Mouse (Mus musculus) testis, adult 2 months (tissue): ENCODE measurements around the gene Gpr142. TPM values are rescaled to one million over a fixed set of nuclear protein-coding genes. Genes with fewer than 3 reads are reported as not detected.

ENCODE experiments used
- H3K27ac ChIP-seq: fragments of 200-500 bp; 2 replicates; pipeline ENCODE4 v1.5.1; 2012; ENCODE audit warnings: low read depth, low read length; ENCODE audit not compliant: control insufficient read depth, insufficient read depth
- H3K27me3 ChIP-seq: fragments of 200-500 bp; 2 replicates; pipeline ENCODE4 v1.6.1; 2012; ENCODE audit warnings: mild to moderate bottlenecking, low read length, moderate library complexity; ENCODE audit not compliant: control insufficient read depth, insufficient read depth
- H3K36me3 ChIP-seq: fragments of 200-500 bp; 2 replicates; pipeline ENCODE4 v1.6.1; 2012; ENCODE audit warnings: mild to moderate bottlenecking, low read length; ENCODE audit not compliant: control insufficient read depth, insufficient read depth
- H3K4me1 ChIP-seq: fragments of 200-500 bp; 2 replicates; pipeline ENCODE4 v1.6.1; 2012; ENCODE audit warnings: low read length; ENCODE audit not compliant: control insufficient read depth, insufficient read depth
- H3K4me3 ChIP-seq: fragments of 200-500 bp; 2 replicates; pipeline ENCODE4 v1.5.1; 2012; ENCODE audit warnings: low read depth, mild to moderate bottlenecking, low read length, moderate library complexity, mixed read lengths; ENCODE audit not compliant: control insufficient read depth
- CTCF ChIP-seq: fragments of 200-500 bp; IDR thresholded peaks from 2 replicates; pipeline ENCODE4 v1.5.1; 2012; ENCODE audit warnings: low read depth, mild to moderate bottlenecking, inconsistent platforms, low read length, moderate library complexity; ENCODE audit not compliant: control insufficient read depth, insufficient read depth, insufficient replicate concordance
- POLR2A ChIP-seq: fragments of 200-500 bp; IDR thresholded peaks from 2 replicates; pipeline ENCODE4 v1.6.1; 2012; ENCODE audit warnings: low read depth, mild to moderate bottlenecking, inconsistent platforms, low read length, moderate library complexity; ENCODE audit not compliant: control insufficient read depth
- polyA plus RNA-seq: library from polyadenylated mRNA; depleted of rRNA; stranded (reverse); fragments of >200 nt; gene quantifications from 2 replicates; pipeline ENCODE4 v1.2.3, GENCODE M21; 2012

Gpr142 gene
- polyA plus RNA-seq, 1 experiment, result not detected

- H3K27ac ChIP-seq, result no peak overlapping the region
- no peak overlapping the region for H3K4me3 ChIP-seq
- H3K27me3 ChIP-seq, result no peaks in the 10 kb centered on the region; the same call in 1 of the 2 replicates
- TF ChIP-seq CTCF, result no peak
- TF ChIP-seq POLR2A, result no peak
- peaks cover 21% of the 10 kb centered on the region for H3K4me1 ChIP-seq
- H3K36me3 ChIP-seq, result no peaks in the 10 kb centered on the region
Observed at GRCm38 (mm10) chr11:114793868-114794545, 4.7 kb upstream of the Gpr142 start.

- H3K4me3 ChIP-seq, result no peak overlapping the region
- TF ChIP-seq POLR2A (no peak), CTCF (no peak)
- no peaks in the 10 kb centered on the region; the same call in 1 of the 2 replicates for H3K27me3 ChIP-seq
- H3K27ac ChIP-seq, result no peak overlapping the region
- H3K36me3 ChIP-seq, result no peaks in the 10 kb centered on the region
- H3K4me1 ChIP-seq, result peaks cover 15% of the 10 kb centered on the region
Observed at GRCm38 (mm10) chr11:114794691-114795090, 4.0 kb upstream of the Gpr142 start.

GRCm38 (mm10) chr11:114795231-114795746 is 3.4 kb upstream of the Gpr142 start:
- TF ChIP-seq CTCF (peak; percentile 11; the same call in 1 of the 2 replicates), POLR2A (no peak)
- Histone ChIP-seq H3K36me3 (no peaks in the 10 kb centered on the region), H3K4me1 (peaks cover 14% of the 10 kb centered on the region), H3K4me3 (no peak overlapping the region), H3K27ac (no peak overlapping the region), H3K27me3 (no peaks in the 10 kb centered on the region; the same call in 1 of the 2 replicates)

GRCm38 (mm10) chr11:114795848-114796322 is 2.8 kb upstream of the Gpr142 start, which contains the start of gene Btbd17:
TSS of gene Btbd17 (minus strand) at chr11:114795945.
- no peak within 1 kb of the TSS for H3K4me3 ChIP-seq
- no peaks in the 10 kb centered on the region for H3K27me3 ChIP-seq
- peaks cover 14% of the 10 kb centered on the region for H3K4me1 ChIP-seq

GRCm38 (mm10) chr11:114797176-114797575 is 1.5 kb upstream of the Gpr142 start:
- no peak overlapping the region for H3K27ac ChIP-seq
- TF ChIP-seq CTCF (no peak), POLR2A (no peak)
- H3K36me3 ChIP-seq, result no peaks in the 10 kb centered on the region
- H3K4me1 ChIP-seq, result peaks cover 5% of the 10 kb centered on the region
- H3K4me3 ChIP-seq, result no peak overlapping the region
- no peaks in the 10 kb centered on the region for H3K27me3 ChIP-seq

More at GRCm38 (mm10) chr11:114795848-114796322, 2.8 kb upstream of the Gpr142 start, which contains the start of gene Btbd17:
- TF ChIP-seq CTCF (no peak), POLR2A (no peak)
- Histone ChIP-seq H3K36me3 (no peaks in the 10 kb centered on the region), H3K27ac (no peak within 1 kb of the TSS)

GRCm38 (mm10) chr11:114797981-114798380 is 743 bp upstream of the Gpr142 start:
- peaks cover 4% of the 10 kb centered on the region for H3K4me1 ChIP-seq
- H3K27me3 ChIP-seq, result no peaks in the 10 kb centered on the region
- TF ChIP-seq POLR2A (no peak), CTCF (no peak)
- no peak overlapping the region for H3K27ac ChIP-seq
- no peak overlapping the region for H3K4me3 ChIP-seq
- H3K36me3 ChIP-seq, result no peaks in the 10 kb centered on the region

GRCm38 (mm10) chr11:114801906-114802305 is 3.2 kb downstream of the Gpr142 start:
- H3K36me3 ChIP-seq, result no peaks in the 10 kb centered on the region
- no peaks in the 10 kb centered on the region for H3K4me1 ChIP-seq
- TF ChIP-seq CTCF (no peak), POLR2A (no peak)

More at GRCm38 (mm10) chr11:114801906-114802305, 3.2 kb downstream of the Gpr142 start:
- no peak overlapping the region for H3K4me3 ChIP-seq
- no peaks in the 10 kb centered on the region for H3K27me3 ChIP-seq
- H3K27ac ChIP-seq, result no peak overlapping the region
